Mouse (Mus musculus) kidney, postnatal 36 days (tissue): Measurements from ENCODE around the gene D930048N14Rik.

Source experiments
- DNase-seq, 2 experiments: peaks; one replicate each; pipeline ENCODE4 v3.0.0; 2021 to 2022; ENCODE audit warnings: mixed read lengths in 2 of 2

The D930048N14Rik gene

GRCm38 (mm10) chr11:51703379-51703998 lies 52.7 kb downstream of the D930048N14Rik start:
- DNase-seq, result peak; percentile 17 to 63

- DNase-seq, result no peak
Measured at GRCm38 (mm10) chr11:51706451-51706850, 55.7 kb downstream of the D930048N14Rik start.

- DNase-seq, result no peak
Measured at GRCm38 (mm10) chr11:51707080-51707479, 56.3 kb downstream of the D930048N14Rik start.
